Mouse (Mus musculus): ENCODE data around the gene 1700067K01Rik.
"Not testable (repeated sequence)": the region's sequence is repeated elsewhere in the genome, so short reads cannot be mapped to it uniquely, and the experiment has no call there.

Gene 1700067K01Rik

DNA sequence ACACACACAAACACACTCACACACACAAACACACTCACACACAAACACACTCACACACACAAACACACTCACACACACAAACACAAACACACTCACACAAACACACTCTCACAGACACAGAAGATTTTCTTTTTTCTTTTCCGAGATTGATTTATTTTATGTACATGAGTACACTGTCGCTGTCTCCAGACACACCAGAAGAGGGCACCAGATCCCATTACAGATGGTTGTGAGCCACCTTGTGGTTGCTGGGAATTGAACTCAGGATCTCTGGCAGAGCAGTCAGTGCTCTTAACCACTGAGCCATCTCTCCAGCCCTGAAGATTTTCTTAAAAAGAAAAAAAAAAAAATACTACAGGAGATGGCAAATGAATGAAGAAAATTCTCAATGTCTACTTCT, 18.1 kb upstream of the 1700067K01Rik start:
- DNase-seq (ENCODE audit: low spot score) = not testable (repeated sequence)

DNA sequence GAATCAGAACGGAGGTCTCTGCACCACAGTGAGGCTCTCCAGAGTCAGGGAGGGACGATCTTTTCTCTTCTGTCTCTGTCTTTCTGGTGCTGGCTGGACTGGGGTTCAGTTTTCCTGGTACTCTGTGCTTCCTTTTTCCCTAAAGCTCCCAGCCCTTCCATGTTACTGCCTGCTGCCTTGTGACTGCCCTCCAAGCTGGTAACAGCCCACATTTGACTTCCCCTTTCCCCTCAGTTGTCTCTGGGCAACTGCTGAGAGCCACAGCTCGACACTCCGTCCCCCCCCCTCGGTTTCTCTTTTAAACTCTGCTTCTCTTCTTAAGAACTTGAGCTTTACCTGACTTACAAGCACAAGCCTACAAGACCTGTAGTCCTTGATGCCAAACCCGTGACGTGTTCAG, 12.1 kb upstream of the 1700067K01Rik start:
- DNase-seq (ENCODE audit: low spot score) = no peak

DNA sequence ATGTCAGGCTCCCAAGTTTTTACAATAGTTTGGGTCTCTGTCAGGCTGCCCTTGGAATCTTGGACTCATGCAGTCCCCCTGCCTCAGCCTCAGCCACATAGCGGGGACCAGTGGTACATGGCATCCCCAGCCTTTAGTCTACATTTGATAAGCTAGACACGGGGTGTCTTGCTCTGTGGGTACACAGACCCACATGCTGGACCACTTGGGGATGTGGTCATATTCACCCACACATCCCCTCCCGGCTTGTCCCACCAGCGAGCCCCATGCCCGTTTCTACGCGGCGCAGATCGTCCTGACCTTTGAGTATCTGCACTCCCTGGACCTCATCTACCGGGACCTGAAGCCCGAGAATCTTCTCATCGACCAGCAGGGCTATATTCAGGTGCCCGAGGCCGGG, 11.1 kb upstream of the 1700067K01Rik start:
- DNase-seq (ENCODE audit: low spot score) = no peak

DNA sequence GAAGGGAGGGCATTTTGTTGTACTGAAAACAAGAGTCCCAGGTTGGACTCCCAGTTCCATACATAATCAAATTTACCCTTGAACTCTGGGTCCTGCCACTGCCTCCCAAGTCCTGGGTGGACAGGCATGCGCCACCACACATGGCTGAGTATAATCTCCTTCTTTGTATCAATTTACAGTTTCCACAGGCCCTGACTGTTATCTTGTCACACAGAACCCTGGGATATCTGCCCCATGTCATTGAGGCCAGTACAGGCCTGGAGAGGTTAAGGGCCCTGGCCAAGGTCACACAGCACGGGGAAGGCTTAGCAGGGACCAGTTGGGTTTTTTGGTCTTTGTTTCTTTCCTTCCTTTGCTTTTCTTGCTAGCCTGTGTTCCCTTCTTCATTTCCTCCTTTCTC, 8.8 kb upstream of the 1700067K01Rik start:
- DNase-seq (ENCODE audit: low spot score) = no peak

DNA sequence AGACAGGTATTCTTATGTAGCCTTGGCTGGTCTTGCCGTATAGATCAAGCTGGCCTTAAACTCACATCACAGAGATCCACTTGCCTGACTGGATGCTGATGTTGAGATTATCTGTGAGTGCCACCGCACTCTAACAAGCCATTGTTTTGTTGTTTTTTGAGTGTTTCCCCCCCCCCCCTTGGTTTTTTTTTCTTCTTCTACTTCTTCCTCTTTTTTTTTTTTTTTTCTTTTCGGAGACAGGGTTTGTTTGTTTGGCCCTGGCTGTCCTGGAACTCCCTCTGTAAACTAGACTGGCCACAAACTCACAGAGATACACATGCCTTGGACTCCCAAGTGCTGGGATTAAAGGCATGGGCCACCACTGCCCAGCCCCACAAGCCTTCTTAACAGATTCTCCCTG, 7.3 kb upstream of the 1700067K01Rik start:
- DNase-seq (ENCODE audit: low spot score) = no peak

DNA sequence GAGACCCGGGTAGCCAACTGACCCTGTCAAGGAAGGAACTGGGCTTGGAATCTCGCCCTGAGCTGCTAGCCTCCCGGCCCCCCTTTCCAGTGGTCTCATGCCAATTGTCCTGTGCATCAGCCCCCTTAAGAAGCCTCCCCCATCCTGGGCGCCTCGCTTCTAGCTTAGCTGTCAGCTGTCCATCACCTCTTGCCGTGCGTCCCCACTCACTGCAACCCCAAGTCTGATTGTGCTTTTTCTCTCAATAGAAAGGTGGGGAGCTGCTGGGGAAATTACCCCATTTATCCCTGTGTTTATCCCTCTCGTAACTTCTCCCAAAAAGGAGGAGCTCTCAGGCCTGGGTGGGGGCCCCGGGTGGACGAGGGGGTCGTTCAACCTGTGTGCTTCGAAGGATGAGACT, 5.3 kb upstream of the 1700067K01Rik start:
- no peak for DNase-seq (ENCODE audit: low spot score)

DNA sequence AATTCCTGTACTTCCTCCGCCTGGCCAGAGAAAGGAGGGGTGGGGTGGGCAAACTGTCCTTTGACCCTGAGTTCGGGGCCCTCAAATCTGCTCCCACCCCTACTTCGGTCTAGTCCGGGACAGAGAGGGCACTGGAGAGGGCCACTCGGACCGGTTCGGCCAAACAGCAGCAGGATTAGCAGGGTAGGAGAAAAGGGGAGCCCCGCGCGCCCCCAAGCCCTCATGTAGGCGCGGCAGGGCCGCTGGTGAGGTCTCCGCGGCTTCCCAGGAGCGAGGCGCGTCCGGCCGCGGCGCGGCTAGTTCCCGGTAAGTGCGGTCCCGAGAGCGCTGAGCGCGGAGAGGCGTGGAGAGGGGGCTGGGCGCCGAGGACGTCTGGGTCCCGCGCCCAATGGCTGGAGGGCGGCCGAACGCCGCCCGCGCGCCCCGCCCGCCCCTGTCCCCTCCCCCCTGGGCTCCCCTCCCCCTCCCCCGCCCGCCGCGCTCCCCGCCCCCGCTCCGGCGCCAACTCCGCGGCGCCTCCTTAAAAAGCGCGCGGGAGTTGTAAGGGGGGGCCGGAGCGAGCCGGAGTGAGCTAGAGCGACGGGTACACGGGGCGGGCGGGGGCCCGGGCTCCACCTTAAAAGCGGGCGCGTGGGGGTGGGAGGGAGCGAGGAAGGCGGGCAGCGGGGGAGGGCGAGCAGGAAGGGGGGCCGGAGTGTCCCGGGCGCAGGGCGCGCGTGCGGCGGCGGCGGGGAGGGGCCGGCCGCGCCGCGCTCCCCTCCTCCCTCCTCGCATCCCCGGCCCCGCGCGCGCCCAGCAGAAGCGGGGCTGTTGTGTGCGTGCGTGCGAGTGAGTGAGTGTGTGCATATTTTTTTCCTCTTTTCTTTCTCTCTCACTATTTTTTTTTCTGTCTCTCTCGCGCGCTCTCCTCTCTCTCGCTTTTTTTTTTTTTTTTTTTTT, 4.5 kb upstream of the 1700067K01Rik start:
- no peak for DNase-seq (ENCODE audit: low spot score)

DNA sequence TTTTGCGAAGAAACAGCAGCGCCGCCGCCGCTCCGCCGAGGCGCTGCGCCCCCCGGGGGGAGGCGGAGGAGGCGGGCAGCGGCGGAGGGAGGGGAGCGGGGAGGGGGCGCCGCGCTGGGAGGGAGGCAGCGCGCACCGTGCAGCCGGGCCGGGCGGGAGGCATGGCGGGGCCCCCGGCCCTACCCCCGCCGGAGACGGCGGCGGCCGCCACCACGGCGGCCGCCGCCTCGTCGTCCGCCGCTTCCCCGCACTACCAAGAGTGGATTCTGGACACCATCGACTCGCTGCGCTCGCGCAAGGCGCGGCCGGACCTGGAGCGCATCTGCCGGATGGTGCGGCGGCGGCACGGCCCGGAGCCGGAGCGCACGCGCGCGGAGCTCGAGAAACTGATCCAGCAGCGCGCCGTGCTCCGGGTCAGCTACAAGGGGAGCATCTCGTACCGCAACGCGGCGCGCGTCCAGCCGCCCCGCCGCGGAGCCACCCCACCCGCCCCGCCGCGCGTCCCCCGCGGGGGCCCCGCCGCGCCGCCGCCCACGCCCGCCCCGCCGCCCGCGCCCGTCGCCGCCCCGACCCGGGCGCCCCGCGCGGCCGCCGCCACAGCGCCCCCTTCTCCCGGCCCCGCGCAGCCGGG, 3.7 kb upstream of the 1700067K01Rik start, which contains the start of gene Samd1:
Samd1 (plus strand) TSS at position 162 of the 631 bp plus-strand sequence.
- no peak for DNase-seq (ENCODE audit: low spot score)

DNA sequence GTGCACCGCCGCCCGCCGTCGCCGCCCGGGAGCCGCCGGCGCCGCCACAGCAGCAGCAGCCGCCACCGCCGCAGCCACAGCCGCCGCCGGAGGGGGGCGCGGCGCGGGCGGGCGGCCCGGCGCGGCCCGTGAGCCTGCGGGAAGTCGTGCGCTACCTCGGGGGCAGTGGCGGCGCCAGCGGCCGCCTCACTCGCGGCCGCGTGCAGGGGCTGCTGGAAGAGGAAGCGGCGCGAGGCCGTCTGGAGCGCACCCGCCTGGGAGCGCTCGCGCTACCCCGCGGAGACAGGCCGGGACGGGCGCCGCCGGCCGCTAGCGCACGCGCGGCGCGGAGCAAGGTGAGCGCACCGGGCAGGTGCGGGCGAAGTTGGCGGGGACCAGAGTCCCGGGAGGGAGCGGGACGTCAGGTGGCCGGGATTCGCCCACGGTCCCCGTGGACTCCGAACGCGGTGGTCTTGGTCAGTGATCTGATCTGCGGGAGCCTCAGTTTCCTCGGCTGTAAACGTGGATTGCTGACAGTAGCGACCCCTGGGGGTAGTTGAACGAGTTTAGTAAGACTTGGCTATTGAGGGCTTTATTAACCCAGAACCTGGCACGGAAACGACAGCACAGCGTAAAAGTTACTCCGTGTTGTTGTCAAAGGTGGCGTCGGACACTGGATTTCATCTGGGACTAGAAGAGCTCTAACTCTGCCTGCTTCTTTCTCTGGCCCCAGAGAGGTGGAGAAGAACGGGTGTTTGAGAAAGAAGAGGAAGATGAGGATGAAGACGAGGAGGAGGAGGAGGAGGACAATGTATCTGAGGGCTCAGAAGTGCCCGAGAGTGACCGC, 2.9 kb upstream of the 1700067K01Rik start:
- no peak for DNase-seq (ENCODE audit: low spot score)

DNA sequence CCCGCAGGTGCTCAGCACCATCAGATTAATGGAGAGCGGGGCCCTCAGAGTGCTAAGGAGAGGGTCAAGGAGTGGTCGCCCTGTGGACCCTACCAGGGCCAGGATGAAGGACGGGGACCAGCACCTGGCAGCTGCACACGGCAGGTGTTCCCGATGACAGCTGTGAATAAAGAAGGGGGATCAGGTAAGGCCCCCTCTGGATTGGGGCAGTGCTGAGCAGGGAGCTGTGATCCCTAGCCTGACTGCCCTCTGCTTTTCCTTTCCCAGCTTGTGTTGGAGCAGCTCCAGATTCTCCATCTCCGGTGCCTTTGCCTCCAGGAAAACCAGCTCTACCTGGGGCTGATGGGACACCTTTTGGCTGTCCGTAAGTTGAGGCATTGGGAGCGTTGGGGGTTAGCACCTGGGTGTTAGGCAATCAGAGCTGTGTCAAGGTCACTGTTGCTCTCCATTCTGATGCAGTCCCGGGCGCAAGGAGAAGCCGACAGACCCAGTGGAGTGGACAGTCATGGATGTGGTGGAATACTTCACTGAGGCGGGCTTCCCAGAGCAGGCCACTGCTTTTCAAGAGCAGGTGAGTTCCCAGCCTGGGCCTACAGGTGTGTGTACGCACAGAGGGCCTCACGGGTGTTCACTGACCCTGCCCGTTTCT, 2.1 kb upstream of the 1700067K01Rik start:
- DNase-seq (ENCODE audit: low spot score) = no peak

DNA sequence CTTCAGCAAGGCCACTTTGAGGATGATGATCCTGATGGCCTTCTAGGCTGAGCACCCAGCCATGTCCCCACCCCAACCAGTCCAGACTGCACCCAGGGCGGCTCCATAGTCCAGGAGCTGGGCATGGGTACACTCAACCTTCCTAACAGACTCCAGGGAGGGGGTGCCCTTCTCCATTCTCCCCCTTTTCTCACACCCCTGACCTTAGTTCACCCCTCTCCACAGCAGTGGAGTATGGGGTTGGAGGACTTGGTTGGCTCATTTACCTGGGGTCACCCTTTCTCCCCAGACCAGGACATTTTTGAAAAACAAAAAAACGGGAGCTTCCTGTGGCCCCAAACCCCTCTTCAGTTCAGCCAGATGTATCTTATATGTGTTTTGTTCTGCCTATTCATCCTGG, 1.5 kb upstream of the 1700067K01Rik start:
- no peak for DNase-seq (ENCODE audit: low spot score)

DNA sequence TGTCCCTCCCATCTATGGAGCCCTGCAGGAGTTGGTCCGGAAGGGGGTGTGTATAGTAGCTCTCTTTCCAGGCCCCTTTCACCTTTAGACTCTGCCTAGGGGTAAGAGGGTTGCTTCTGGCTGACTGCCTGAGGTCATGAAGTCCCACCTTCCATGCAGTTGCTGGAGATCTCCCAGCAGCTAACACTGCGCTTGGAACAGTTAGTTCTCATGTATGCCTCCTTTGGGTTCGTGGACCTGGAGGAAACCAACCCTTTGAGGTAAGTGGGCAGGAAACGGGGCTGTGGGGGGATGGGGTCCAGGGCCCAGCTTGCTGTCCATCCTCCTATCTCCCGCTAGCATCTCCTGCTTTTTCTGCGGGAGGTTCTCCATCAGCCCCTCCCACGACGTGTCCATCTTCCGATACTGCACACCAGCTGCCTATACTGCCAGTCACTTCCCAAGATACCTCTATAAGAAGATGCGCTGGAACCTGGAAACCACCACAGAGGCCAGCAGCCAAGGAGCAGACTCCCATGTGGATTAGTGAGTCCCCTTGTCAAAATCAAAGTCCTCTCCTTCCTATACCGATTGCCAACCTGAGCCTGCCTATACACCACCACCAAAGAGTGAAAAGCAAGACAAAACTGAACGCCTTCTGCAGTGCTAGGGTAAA, 1.8 kb downstream of the 1700067K01Rik start:
- DNase-seq (ENCODE audit: low spot score) = no peak

DNA sequence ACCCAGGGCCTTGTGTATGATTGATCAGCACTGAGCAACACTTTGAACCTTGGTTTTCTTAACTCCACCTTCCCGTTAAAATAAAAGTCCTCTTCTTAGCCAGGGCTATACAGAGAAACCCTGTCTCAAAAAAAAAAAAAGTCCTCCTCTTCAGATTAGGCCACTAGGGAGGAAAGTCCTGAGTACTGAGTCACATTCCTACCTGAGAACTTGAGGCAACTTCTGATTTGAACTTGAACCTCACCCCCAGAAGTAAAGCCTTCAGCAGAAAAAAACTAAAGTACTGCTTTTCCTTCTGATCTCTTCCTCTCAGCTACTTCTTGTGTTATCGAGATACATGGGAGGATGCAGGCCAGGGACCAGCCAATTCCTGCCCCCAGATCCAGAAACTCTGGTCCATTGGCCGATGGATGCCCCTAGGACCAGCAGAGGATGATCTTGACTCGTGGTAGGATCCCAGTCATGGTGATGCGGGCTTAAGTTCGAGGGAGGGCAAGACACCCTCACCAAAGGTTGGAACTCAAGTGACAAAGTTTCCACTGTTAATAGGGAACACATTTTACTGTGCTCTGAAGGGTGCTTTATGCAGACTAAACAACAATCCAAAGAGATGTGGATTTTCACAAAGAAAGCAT, 2.4 kb downstream of the 1700067K01Rik start:
- no peak for DNase-seq (ENCODE audit: low spot score)

DNA sequence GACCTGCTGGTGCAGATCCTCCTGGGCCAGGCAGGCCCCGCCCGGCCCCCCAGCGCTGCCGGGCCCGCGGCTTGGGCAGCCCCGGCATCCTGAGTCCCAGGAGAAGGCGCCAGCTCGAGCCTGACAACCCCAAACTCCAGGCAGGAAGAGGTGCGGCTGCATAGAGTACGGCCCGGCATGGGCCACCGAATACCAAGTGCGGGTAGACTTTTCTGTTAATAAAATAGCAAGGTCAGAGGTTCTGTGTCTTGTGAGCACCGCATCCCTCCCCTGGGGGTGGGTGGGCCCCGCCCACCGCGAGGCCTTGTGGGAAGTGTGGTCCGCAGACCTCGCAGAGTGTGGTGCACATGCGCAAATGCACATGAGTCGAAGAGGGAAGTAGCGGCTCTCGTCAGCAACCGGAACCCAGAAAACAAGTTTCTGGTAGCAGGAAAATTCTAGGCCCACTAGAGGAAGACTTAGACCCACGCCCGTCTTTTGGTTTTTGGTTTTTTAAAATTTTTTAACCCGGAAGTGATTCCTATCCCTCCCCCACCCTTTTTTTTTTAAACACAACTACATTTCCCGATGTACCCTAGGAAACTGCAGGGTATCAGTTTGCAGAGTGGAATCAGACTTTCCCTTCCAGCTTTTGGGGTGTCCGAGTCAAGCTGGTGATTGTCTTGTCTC, 3.4 kb downstream of the 1700067K01Rik start:
- peak; percentile 79 for DNase-seq (ENCODE audit: low spot score)

DNA sequence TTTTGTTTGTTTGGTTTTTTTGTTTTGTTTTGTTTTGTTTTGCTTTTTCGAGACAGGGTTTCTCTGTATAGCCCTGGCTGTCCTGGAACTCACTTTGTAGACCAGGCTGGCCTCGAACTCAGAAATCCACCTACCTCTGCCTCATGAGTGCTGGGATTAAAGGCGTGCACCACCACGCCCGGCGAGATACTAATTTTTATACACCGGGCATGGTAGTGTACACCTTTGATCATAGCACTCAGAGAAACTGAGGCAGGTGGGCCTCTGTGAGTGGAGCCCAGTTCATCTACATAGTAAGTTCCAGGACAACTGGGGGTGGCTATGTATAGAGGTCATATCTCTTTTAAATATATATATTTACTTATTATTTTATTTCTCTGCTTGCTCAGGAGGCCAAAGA, 4.2 kb downstream of the 1700067K01Rik start:
- not testable (repeated sequence) for DNase-seq (ENCODE audit: low spot score)

DNA sequence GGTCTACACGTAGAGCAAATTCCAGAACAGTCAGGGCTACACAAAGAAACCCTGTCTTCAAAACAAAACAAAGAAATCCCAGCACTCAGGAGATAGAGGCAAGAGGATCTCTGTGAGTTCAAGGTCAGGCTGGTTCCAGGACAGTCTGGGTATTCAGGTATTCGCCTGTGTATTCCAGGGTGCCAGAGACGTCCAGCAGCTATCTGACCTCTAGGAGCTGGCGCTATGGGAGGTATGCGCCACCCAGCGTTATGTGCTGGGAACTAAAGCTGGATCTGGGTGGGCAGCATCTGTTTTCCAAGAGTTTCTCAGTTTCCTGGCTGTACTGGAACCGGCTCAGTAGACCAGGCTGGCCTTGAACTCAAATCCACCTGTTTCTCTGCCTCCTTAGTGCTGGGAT, 7.1 kb downstream of the 1700067K01Rik start:
- no peak for DNase-seq (ENCODE audit: low spot score)

DNA sequence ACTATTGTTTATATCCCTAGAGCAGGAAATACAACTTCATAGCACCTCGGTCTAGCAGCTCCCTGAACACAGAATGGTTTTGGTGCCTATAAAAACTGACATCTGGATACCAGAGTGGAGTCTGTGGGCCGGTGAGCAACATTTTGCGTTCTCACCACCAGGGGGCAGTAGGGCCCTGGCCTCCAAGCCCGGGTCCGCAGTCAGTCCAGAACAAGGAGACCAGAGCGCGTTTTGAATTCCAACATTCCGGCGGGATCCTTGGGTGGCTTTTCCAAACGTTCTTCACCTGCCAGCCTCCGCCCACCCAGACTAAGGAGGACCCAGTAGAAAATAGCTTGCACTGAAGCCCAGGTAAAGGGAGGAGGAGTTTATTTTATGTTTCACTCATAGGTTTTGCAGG, 8.6 kb downstream of the 1700067K01Rik start:
- DNase-seq (ENCODE audit: low spot score) = peak; percentile 67

DNA sequence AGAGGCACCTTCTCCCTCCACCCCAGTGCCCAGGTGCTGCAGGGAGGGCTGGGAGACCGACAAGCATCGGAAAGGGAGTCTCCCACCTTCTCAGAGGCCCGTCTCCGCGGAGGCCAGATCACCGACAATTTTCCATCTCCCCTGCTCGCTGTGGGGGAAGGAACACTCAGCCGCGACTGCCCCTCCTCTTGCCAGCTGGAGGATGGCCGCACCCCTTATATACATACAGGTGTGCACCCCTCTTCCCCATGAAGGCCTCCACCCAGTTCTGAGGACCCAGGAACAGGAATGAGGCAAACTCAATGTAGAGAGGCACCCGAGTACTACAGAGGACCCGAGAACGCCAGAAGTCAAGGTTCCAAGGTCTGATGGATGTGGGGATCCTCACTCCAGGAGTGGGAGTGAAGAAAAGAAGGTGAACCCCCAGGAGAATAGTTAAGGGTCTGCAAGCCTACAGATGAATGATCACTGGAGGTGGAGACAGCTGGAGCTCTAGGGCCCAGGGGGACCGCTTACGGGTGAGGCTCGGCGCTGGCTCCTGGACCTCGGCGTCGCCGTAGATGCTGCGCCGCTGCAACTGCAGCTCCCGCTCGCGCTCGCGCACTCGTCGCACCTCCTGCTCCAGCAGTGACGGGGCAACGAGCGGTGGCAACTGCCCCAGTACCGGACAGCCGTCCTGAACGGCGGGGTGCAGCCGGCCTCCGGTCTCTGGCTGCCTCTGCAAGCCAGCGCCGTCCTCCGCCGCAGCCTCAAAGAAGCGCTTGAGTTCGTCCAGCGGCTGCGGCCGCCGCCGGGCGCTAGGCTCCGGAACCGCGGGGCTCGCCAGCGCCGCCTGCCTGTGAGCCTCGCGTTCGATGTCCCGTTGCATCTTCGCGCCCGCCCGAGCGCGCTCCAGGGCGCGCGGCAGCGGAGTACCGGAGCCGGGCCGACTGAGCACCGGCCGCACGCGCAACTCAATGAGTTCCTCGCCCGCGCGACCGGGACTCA, 9.6 kb downstream of the 1700067K01Rik start:
- no peak for DNase-seq (ENCODE audit: low spot score)

All from layer of hippocampus, adult 9-10 months (tissue).